Mouse (Mus musculus) MEL (cell line): ENCODE data around the gene Daxx. TPM values are rescaled to one million over a fixed set of nuclear protein-coding genes. Genes with fewer than 3 reads are reported as not detected.

Source experiments
- DNase-seq: peaks from one replicate; pipeline ENCODE4 v3.0.0; 2011; ENCODE audit warnings: low read depth, low spot score
- H3K27ac ChIP-seq: 2 replicates; pipeline ENCODE4 v1.5.1; 2012; ENCODE audit warnings: low read depth, mild to moderate bottlenecking, control low read depth, low read length, moderate library complexity; ENCODE audit not compliant: control insufficient read depth
- H3K27me3 ChIP-seq, 2 experiments: fragments of 150-350 bp in 1 of 2; sonication (generic) in 1 of 2; 2 replicates each; pipeline ENCODE4 v1.6.1; 2012; ENCODE audit warnings: low read length in 2 of 2, mild to moderate bottlenecking in 2 of 2, improper control_type of control experiment in 1 of 2, moderate library complexity in 1 of 2; ENCODE audit not compliant: insufficient read depth in 2 of 2, control insufficient read depth in 1 of 2
- H3K36me3 ChIP-seq, 2 experiments: 2 replicates each; pipeline ENCODE4 v1.6.1; 2012 to 2014; ENCODE audit warnings: low read length in 2 of 2, improper control_type of control experiment in 1 of 2, inconsistent platforms in 1 of 2, mild to moderate bottlenecking in 1 of 2; ENCODE audit not compliant: insufficient read depth in 2 of 2, control insufficient read depth in 1 of 2
- H3K4me1 ChIP-seq, 2 experiments: fragments of 150-350 bp in 1 of 2; sonication (generic) in 1 of 2; 2 replicates each; pipeline ENCODE4 v1.6.1; 2012; ENCODE audit warnings: low read length in 2 of 2, improper control_type of control experiment in 1 of 2, mild to moderate bottlenecking in 1 of 2; ENCODE audit not compliant: insufficient read depth in 2 of 2, control insufficient read depth in 1 of 2
- H3K4me3 ChIP-seq, 2 experiments: fragments of 150-350 bp in 1 of 2; sonication (generic) in 1 of 2; 2 replicates each; pipeline ENCODE4 v1.5.1; 2012; ENCODE audit warnings: low read depth in 2 of 2, low read length in 2 of 2, mild to moderate bottlenecking in 2 of 2, moderate library complexity in 2 of 2, control low read depth in 1 of 2, improper control_type of control experiment in 1 of 2; ENCODE audit not compliant: control insufficient read depth in 1 of 2, insufficient read depth in 1 of 2
- H3K79me2 ChIP-seq: 2 replicates; pipeline ENCODE4 v1.6.1; 2012; ENCODE audit warnings: mild to moderate bottlenecking, low read length, moderate library complexity; ENCODE audit not compliant: control insufficient read depth, poor library complexity, insufficient read depth
- H3K9ac ChIP-seq: 2 replicates; pipeline ENCODE4 v1.6.1; 2012; ENCODE audit warnings: low read depth, mild to moderate bottlenecking, control low read depth, low read length, moderate library complexity; ENCODE audit not compliant: control insufficient read depth, poor library complexity, severe bottlenecking
- H3K9me3 ChIP-seq: fragments of 150-350 bp; sonication (generic); replicated peaks from 2 replicates; pipeline ENCODE4 v1.6.1; 2012; ENCODE audit warnings: mild to moderate bottlenecking, low read length, improper control_type of control experiment, moderate library complexity; ENCODE audit not compliant: insufficient read depth
- BHLHE40 ChIP-seq: IDR thresholded peaks from 2 replicates; pipeline ENCODE4 v1.6.1; 2012; ENCODE audit warnings: low read depth, mild to moderate bottlenecking, inconsistent platforms, low read length, improper control_type of control experiment, borderline replicate concordance
- CHD1 ChIP-seq: IDR thresholded peaks from 2 replicates; pipeline ENCODE4 v1.6.1; 2012; ENCODE audit warnings: low read depth, mild to moderate bottlenecking, inconsistent platforms, low read length, improper control_type of control experiment
- CHD2 ChIP-seq: IDR thresholded peaks from 2 replicates; pipeline ENCODE4 v1.6.1; 2011; ENCODE audit warnings: low read length, improper control_type of control experiment
- CTCF ChIP-seq, 3 experiments: IDR thresholded peaks in 2 of 3; conservative IDR thresholded peaks in 1 of 3; 2 replicates each; pipeline ENCODE4 v1.5.1; 2011 to 2012; ENCODE audit warnings: low read length in 3 of 3, low read depth in 2 of 3, mild to moderate bottlenecking in 2 of 3, improper control_type of control experiment in 1 of 3, inconsistent platforms in 1 of 3, mixed read lengths in 1 of 3, moderate library complexity in 1 of 3; ENCODE audit not compliant: control insufficient read depth in 1 of 3, insufficient read depth in 1 of 3, poor library complexity in 1 of 3, severe bottlenecking in 1 of 3
- E2F4 ChIP-seq: IDR thresholded peaks from 2 replicates; pipeline ENCODE4 v1.6.1; 2011; ENCODE audit warnings: low read depth, low read length, improper control_type of control experiment, borderline replicate concordance
- ELF1 ChIP-seq: IDR thresholded peaks from 2 replicates; pipeline ENCODE4 v1.6.1; 2014; ENCODE audit warnings: low read depth, mild to moderate bottlenecking, inconsistent platforms, low read length, improper control_type of control experiment, moderate library complexity
- EP300 ChIP-seq, 2 experiments: IDR thresholded peaks; 2 replicates each; pipeline ENCODE4 v1.6.1; 2011; ENCODE audit warnings: improper control_type of control experiment in 2 of 2, low read length in 2 of 2, low read depth in 1 of 2, mild to moderate bottlenecking in 1 of 2
- ETS1 ChIP-seq: IDR thresholded peaks from 2 replicates; pipeline ENCODE4 v1.6.1; 2012; ENCODE audit warnings: low read depth, mild to moderate bottlenecking, inconsistent platforms, low read length, improper control_type of control experiment, moderate library complexity
- GABPA ChIP-seq: IDR thresholded peaks from 2 replicates; pipeline ENCODE4 v1.6.1; 2012; ENCODE audit warnings: low read depth, mild to moderate bottlenecking, inconsistent platforms, low read length, improper control_type of control experiment, moderate library complexity
- GATA1 ChIP-seq: IDR thresholded peaks from 2 replicates; pipeline ENCODE4 v1.6.1; 2011; ENCODE audit warnings: low read depth, low read length, improper control_type of control experiment
- HCFC1 ChIP-seq: IDR thresholded peaks from 2 replicates; pipeline ENCODE4 v1.6.1; 2012; ENCODE audit warnings: low read depth, mild to moderate bottlenecking, inconsistent platforms, low read length, improper control_type of control experiment, moderate library complexity
- JUND ChIP-seq: IDR thresholded peaks from 2 replicates; pipeline ENCODE4 v1.6.1; 2011; ENCODE audit warnings: low read depth, mild to moderate bottlenecking, improper control_type of control experiment, low read length
- KAT2A ChIP-seq: conservative IDR thresholded peaks from 2 replicates; pipeline ENCODE4 v1.6.1; 2012; ENCODE audit warnings: low read depth, low read length, improper control_type of control experiment, inconsistent platforms
- MAZ ChIP-seq: IDR thresholded peaks from 2 replicates; pipeline ENCODE4 v1.6.1; 2012; ENCODE audit warnings: low read depth, mild to moderate bottlenecking, inconsistent platforms, low read length, improper control_type of control experiment
- MEF2A ChIP-seq: IDR thresholded peaks from 2 replicates; pipeline ENCODE4 v1.6.1; 2014; ENCODE audit warnings: low read depth, mild to moderate bottlenecking, inconsistent platforms, low read length, improper control_type of control experiment; ENCODE audit not compliant: poor library complexity, insufficient replicate concordance, severe bottlenecking; ENCODE audit errors: extremely low read depth
- MXI1 ChIP-seq: IDR thresholded peaks from 2 replicates; pipeline ENCODE4 v1.6.1; 2011; ENCODE audit warnings: mild to moderate bottlenecking, low read depth, low read length, improper control_type of control experiment
- MYB ChIP-seq: IDR thresholded peaks from 2 replicates; pipeline ENCODE4 v1.6.1; 2011; ENCODE audit warnings: mild to moderate bottlenecking, low read depth, low read length, improper control_type of control experiment
- MYC ChIP-seq: IDR thresholded peaks from 2 replicates; pipeline ENCODE4 v1.6.1; 2011; ENCODE audit warnings: low read depth, mild to moderate bottlenecking, low read length, improper control_type of control experiment, moderate library complexity
- NRF1 ChIP-seq: IDR thresholded peaks from 2 replicates; pipeline ENCODE4 v1.6.1; 2014; ENCODE audit warnings: low read depth, mild to moderate bottlenecking, inconsistent platforms, low read length, improper control_type of control experiment, moderate library complexity; ENCODE audit not compliant: poor library complexity, insufficient read depth, severe bottlenecking
- POLR2A ChIP-seq, 2 experiments: IDR thresholded peaks; 2 replicates each; pipeline ENCODE4 v1.6.1; 2011 to 2012; ENCODE audit warnings: low read length in 2 of 2, mild to moderate bottlenecking in 2 of 2, control low read depth in 1 of 2, improper control_type of control experiment in 1 of 2, low read depth in 1 of 2, moderate library complexity in 1 of 2; ENCODE audit not compliant: control insufficient read depth in 1 of 2, insufficient read depth in 1 of 2, poor library complexity in 1 of 2
- POLR2AphosphoS2 ChIP-seq: IDR thresholded peaks from 2 replicates; pipeline ENCODE4 v1.6.1; 2011; ENCODE audit warnings: low read length, improper control_type of control experiment
- POLR2AphosphoS5 ChIP-seq: IDR thresholded peaks from 2 replicates; pipeline ENCODE4 v1.6.1; 2012; ENCODE audit warnings: low read depth, borderline replicate concordance, mild to moderate bottlenecking, inconsistent platforms, low read length, moderate library complexity, mixed read lengths
- RAD21 ChIP-seq: IDR thresholded peaks from 2 replicates; pipeline ENCODE4 v1.6.1; 2011; ENCODE audit warnings: mild to moderate bottlenecking, low read depth, low read length, improper control_type of control experiment
- RCOR1 ChIP-seq: IDR thresholded peaks from 2 replicates; pipeline ENCODE4 v1.6.1; 2012; ENCODE audit warnings: low read depth, mild to moderate bottlenecking, inconsistent platforms, low read length, improper control_type of control experiment
- SMC3 ChIP-seq: IDR thresholded peaks from 2 replicates; pipeline ENCODE4 v1.6.1; 2011; ENCODE audit warnings: low read depth, low read length, improper control_type of control experiment
- TAL1 ChIP-seq: IDR thresholded peaks from 2 replicates; pipeline ENCODE4 v1.6.1; 2012; ENCODE audit warnings: mild to moderate bottlenecking, inconsistent platforms, low read length, moderate library complexity, mixed read lengths
- TBP ChIP-seq: IDR thresholded peaks from 2 replicates; pipeline ENCODE4 v1.8.0; 2011; ENCODE audit warnings: low read depth, low read length, improper control_type of control experiment
- TCF12 ChIP-seq: IDR thresholded peaks from 2 replicates; pipeline ENCODE4 v1.6.1; 2014; ENCODE audit warnings: low read depth, mild to moderate bottlenecking, inconsistent platforms, low read length, improper control_type of control experiment, moderate library complexity
- UBTF ChIP-seq: IDR thresholded peaks from 2 replicates; pipeline ENCODE4 v1.6.1; 2012; ENCODE audit warnings: low read depth, mild to moderate bottlenecking, inconsistent platforms, low read length, improper control_type of control experiment, moderate library complexity, borderline replicate concordance; ENCODE audit not compliant: insufficient read depth
- USF1 ChIP-seq: IDR thresholded peaks from 2 replicates; pipeline ENCODE4 v1.6.1; 2014; ENCODE audit warnings: low read depth, mild to moderate bottlenecking, inconsistent platforms, low read length, improper control_type of control experiment, moderate library complexity
- USF2 ChIP-seq, 2 experiments: IDR thresholded peaks; 2 replicates each; pipeline ENCODE4 v1.6.1; 2011 to 2012; ENCODE audit warnings: improper control_type of control experiment in 2 of 2, low read length in 2 of 2, borderline replicate concordance in 1 of 2, inconsistent platforms in 1 of 2, low read depth in 1 of 2, mild to moderate bottlenecking in 1 of 2; ENCODE audit not compliant: insufficient read depth in 1 of 2
- ZC3H11A ChIP-seq: IDR thresholded peaks from 2 replicates; pipeline ENCODE4 v1.6.1; 2012; ENCODE audit warnings: low read depth, mild to moderate bottlenecking, inconsistent platforms, low read length, improper control_type of control experiment
- ZKSCAN1 ChIP-seq: IDR thresholded peaks from 2 replicates; pipeline ENCODE4 v1.6.1; 2012; ENCODE audit warnings: low read depth, mild to moderate bottlenecking, inconsistent platforms, low read length, improper control_type of control experiment, moderate library complexity
- ZMIZ1 ChIP-seq: IDR thresholded peaks from 2 replicates; pipeline ENCODE4 v1.6.1; 2012; ENCODE audit warnings: low read depth, mild to moderate bottlenecking, inconsistent platforms, low read length, improper control_type of control experiment, moderate library complexity
- ZNF384 ChIP-seq: IDR thresholded peaks from 2 replicates; pipeline ENCODE4 v1.6.1; 2012; ENCODE audit warnings: low read depth, mild to moderate bottlenecking, inconsistent platforms, low read length, improper control_type of control experiment
- polyA plus RNA-seq, 2 experiments: library from polyadenylated mRNA; stranded (reverse) in 1 of 2; unstranded in 1 of 2; fragments of >175 nt in 1 of 2; fragments of >200 nt in 1 of 2; gene quantifications; 2 replicates each; pipeline versions ENCODE4 v1.2.1 to v1.2.4; 2012; ENCODE audit warnings: low replicate concordance in 2 of 2, low read depth in 1 of 2; ENCODE audit not compliant: insufficient read length in 2 of 2, insufficient read depth in 1 of 2, missing spikeins in 1 of 2
- total RNA-seq: library from RNA; depleted of rRNA; stranded (reverse); fragments of 300-350 nt; gene quantifications from 2 replicates; pipeline ENCODE4 v1.2.3, GENCODE M21; 2012

Daxx gene
- total and polyA plus RNA-seq, 3 experiments, result 40.6 to 68.0 TPM; not detected in 1

DNA sequence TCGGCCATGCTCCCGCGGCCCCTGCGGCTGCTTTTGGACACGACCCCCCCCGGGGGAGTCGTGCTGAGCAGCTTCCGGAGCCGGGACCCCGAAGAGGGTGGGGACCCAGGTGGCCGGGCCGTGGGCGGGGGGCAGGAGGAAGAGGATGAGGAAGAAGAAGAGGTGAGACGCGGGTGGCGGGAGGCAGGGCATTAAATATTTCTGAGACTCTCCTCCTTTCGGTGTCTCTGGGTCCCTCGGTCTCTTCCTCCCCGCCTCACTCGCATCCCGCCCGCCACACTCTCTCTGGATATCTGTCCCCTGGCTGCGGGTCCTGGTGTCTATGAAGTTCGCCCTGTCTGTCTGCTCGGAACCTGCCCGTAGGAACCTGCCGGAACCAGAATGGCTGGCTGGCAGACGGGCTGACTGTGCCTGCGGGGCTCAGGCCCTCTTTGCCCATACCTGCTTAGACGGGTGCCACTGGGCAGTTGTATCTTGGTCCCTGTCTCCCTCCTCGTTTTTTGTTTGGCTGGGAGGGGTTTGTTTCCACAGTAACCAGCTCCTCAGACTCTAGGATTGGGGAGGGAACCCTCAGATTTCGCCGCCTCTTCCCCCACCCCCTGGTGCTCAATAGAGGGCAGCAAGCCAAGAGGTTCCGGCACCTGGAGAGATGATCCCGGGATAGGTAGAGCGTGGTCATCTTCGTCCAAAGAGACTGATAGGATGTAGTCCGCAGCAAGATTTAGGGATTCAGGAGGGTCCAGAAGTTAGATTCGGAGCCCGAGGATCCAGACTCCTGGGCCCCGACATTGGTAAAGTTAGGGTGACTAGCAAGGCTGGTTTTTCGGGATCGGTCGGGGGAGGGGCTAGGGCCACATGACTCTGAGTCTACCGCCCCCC is 21.3 kb downstream of the Daxx start:
- peak; percentile 76 for DNase-seq
- Histone ChIP-seq H3K4me3 (peak overlapping the region; percentile 74 to 78), H3K27ac (peak overlapping the region; percentile 98), H3K4me1 (peaks cover 0 to 7% of the 10 kb centered on the region in 2 experiments; a peak in 2 of 4 replicates), H3K9ac (peak overlapping the region; percentile 93), H3K9me3 (no peaks in the 10 kb centered on the region), H3K27me3 (no peaks in the 10 kb centered on the region), H3K36me3 (peaks cover 0 to 3% of the 10 kb centered on the region in 2 experiments; a peak in 2 of 4 replicates), H3K79me2 (peaks cover 24% of the 10 kb centered on the region)
- TF ChIP-seq ZMIZ1 (no peak), MAZ (no peak; the same call in 1 of the 2 replicates), CTCF (IDR thresholded peaks at IDR 0.05 in 2 of 3, conservative IDR thresholded peaks at IDR 0.05 in 1 of 3; ENCODE audit: control insufficient read depth in 1 of 3, insufficient read depth in 1 of 3, low read depth in 2 of 3, low read length in 3 of 3, poor library complexity in 1 of 3, severe bottlenecking in 1 of 3) (no peak), CHD2 (no peak), POLR2AphosphoS5 (no peak), MEF2A (no peak), USF1 (peak; percentile 74; the same call in 1 of the 2 replicates), EP300 (IDR thresholded peaks at IDR 0.05; ENCODE audit: low read depth in 1 of 2, low read length in 2 of 2) (no peak), GATA1 (no peak), CHD1 (no peak), E2F4 (no peak), GABPA (no peak), ZC3H11A (no peak), RAD21 (no peak), JUND (no peak), TBP (no peak), UBTF (no peak), MXI1 (peak; percentile 30; the same call in 1 of the 2 replicates), TAL1 (no peak), ELF1 (no peak), NRF1 (no peak), TCF12 (no peak), HCFC1 (0 out of 2 replicates have a peak, but pooled peaks have one; percentile 17), BHLHE40 (no peak), MYB (no peak), MYC (no peak), USF2 (IDR thresholded peaks at IDR 0.05; ENCODE audit: borderline replicate concordance in 1 of 2, insufficient read depth in 1 of 2, low read depth in 1 of 2, low read length in 2 of 2) (no peak), ETS1 (no peak), RCOR1 (no peak), KAT2A (no peak), POLR2A (IDR thresholded peaks at IDR 0.05; ENCODE audit: control insufficient read depth in 1 of 2, insufficient read depth in 1 of 2, low read depth in 1 of 2, low read length in 2 of 2, poor library complexity in 1 of 2) (0 out of 4 replicates have a peak, but pooled peaks of 1 of the 2 experiments have one; percentile 11), SMC3 (no peak), ZKSCAN1 (no peak), ZNF384 (no peak), POLR2AphosphoS2 (no peak)
